ENCODE assay signal across 24 mouse cellular contexts in the genomic region with DNA sequence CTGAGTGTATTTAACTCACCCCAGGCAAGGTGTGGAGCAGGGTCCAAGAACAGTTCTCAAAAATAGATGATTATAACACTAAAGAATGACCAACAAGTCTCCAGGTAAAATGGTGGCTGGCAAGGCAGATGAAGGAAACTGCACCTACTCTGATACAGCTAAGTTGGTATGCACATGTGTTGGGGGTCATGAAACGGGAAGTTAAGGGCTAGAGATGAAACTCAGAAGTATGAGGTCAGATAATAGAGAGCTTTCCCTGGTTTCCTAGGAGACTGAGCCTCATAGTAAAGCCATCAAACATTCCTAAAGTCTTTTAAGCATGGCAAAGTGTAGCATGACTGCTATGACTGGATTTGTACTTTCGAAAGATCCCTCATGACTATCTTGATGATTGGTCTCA. TPM values are rescaled to one million over a fixed set of nuclear protein-coding genes. Genes with fewer than 3 reads are reported as not detected.
DNase-seq lines count a peak whose midpoint lies in the region; ATAC-seq and TF ChIP-seq lines count a peak whose summit lies in the region.
"Had no signal": no experiment of that assay in that cellular context is flagged by ENCODE, and none has a peak within 500 bp of the region (broad histone marks: within the 10 kb centered on the region; RNA-seq: fewer than 3 reads in every experiment).

No protein-coding gene starts in this region.

- ATAC-seq in Patski: peak; percentile 53
- peak; percentile 54; the same call in 1 of the 2 replicates for ATAC-seq in megakaryocyte progenitor cell, adult 5-6 weeks (replicated peaks; ENCODE audit: poor library complexity)
- no peak for ATAC-seq in stomach, postnatal 0 days (ENCODE audit: low FRiP score, low TSS enrichment)
- ATAC-seq in megakaryocyte, adult 5-6 weeks (ENCODE audit: poor library complexity, severe bottlenecking): no peak
- ATAC-seq: activated CD4-positive, CD25-positive, alpha-beta regulatory T cell, adult 4 months; CD4-positive, CD25-positive, alpha-beta regulatory T cell, adult 4 months had no signal

- CTCF ChIA-PET in Patski (lab: Charles Lee): interaction anchor here (1.7 to 2.5 kb wide), 3 partner anchors 11 to 29 kb away, joined by 7 to 10 read pairs (median 9); a partner anchor contains a TSS

- H3K27ac ChIP-seq in MEL (ENCODE audit: control insufficient read depth, low read depth, low read length): no peak overlapping the region
- no peak overlapping the region for H3K27ac ChIP-seq in stomach, postnatal 0 days (replicated peaks)
- no peak overlapping the region for H3K27ac ChIP-seq in cerebellum, adult 2 months (ENCODE audit: insufficient read depth, low read length)

- H3K4me2 ChIP-seq in stomach, postnatal 0 days (replicated peaks; ENCODE audit: low read depth): no peak overlapping the region

- H3K9me3 ChIP-seq in MEL (replicated peaks; ENCODE audit: insufficient read depth, low read length): no peaks in the 10 kb centered on the region
- no peaks in the 10 kb centered on the region for H3K9me3 ChIP-seq in stomach, postnatal 0 days (ENCODE audit: control insufficient read depth, low read length)
- H3K9me3 ChIP-seq: G1E had no signal

- WGBS in stomach, postnatal 0 days: 79% methylated on average over 2 of the region's 2 CpGs
- 91% methylated on average over 2 of the region's 2 CpGs for WGBS in cerebellum, adult 2 months

- in situ Hi-C loops in Patski (cut with MboI; ENCODE audit: low pct_unique_long_range_greater_than_20kb): no loop called here

- H3K36me3 ChIP-seq in MEL (ENCODE audit: control insufficient read depth in 1 of 2, insufficient read depth in 2 of 2, low read length in 2 of 2): peaks cover 0 to 10% of the 10 kb centered on the region in 2 experiments; a peak in 2 of 4 replicates
- no peaks in the 10 kb centered on the region for H3K36me3 ChIP-seq in stomach, postnatal 0 days (ENCODE audit: control insufficient read depth, insufficient read depth, low read length)
- H3K36me3 ChIP-seq: G1E had no signal

- POLR2A ChIA-PET in Patski (lab: Charles Lee): no interaction called here

- no peak overlapping the region for H3K4me3 ChIP-seq in MEL (ENCODE audit: control insufficient read depth in 1 of 2, insufficient read depth in 1 of 2, low read depth in 2 of 2, low read length in 2 of 2)
- no peak overlapping the region for H3K4me3 ChIP-seq in stomach, postnatal 0 days (ENCODE audit: low read depth, low read length)
- H3K4me3 ChIP-seq in cerebellum, adult 2 months (replicated peaks; ENCODE audit: insufficient read depth, low read depth, low read length): no peak overlapping the region

- no peaks in the 10 kb centered on the region for H3K79me2 ChIP-seq in MEL (ENCODE audit: control insufficient read depth, insufficient read depth, low read length, poor library complexity)

- no peak for TF ChIP-seq POLR2A in MEL (IDR thresholded peaks at IDR 0.05; ENCODE audit: control insufficient read depth in 1 of 2, insufficient read depth in 1 of 2, low read depth in 1 of 2, low read length in 2 of 2, poor library complexity in 1 of 2)
- no peak for TF ChIP-seq POLR2A in cerebellum, adult 2 months (IDR thresholded peaks at IDR 0.05; ENCODE audit: borderline replicate concordance, insufficient read depth, low read length)

- H3K4me1 ChIP-seq in MEL (ENCODE audit: control insufficient read depth in 1 of 2, insufficient read depth in 2 of 2, low read length in 2 of 2): peaks cover 0 to 11% of the 10 kb centered on the region in 2 experiments; a peak in 3 of 4 replicates
- no peaks in the 10 kb centered on the region for H3K4me1 ChIP-seq in stomach, postnatal 0 days (replicated peaks; ENCODE audit: control insufficient read depth, insufficient read depth)
- no peaks in the 10 kb centered on the region; the same call in 1 of the 2 replicates for H3K4me1 ChIP-seq in cerebellum, adult 2 months (ENCODE audit: control insufficient read depth, insufficient read depth, low read length)

- no peak for TF ChIP-seq RAD21 in MEL (IDR thresholded peaks at IDR 0.05; ENCODE audit: low read depth, low read length)

- TF ChIP-seq EP300 in MEL (IDR thresholded peaks at IDR 0.05; ENCODE audit: low read depth in 1 of 2, low read length in 2 of 2): no peak
- no peak for TF ChIP-seq EP300 in stomach, postnatal 0 days (optimal IDR thresholded peaks at IDR 0.05)

- TF ChIP-seq CTCF in MEL (IDR thresholded peaks at IDR 0.05 in 2 of 3, conservative IDR thresholded peaks at IDR 0.05 in 1 of 3; ENCODE audit: control insufficient read depth in 1 of 3, insufficient read depth in 1 of 3, low read depth in 2 of 3, low read length in 3 of 3, poor library complexity in 1 of 3, severe bottlenecking in 1 of 3) (no peak), Patski (IDR thresholded peaks at IDR 0.05) (no peak)
- TF ChIP-seq CTCF in stomach, postnatal 0 days (IDR thresholded peaks at IDR 0.05; ENCODE audit: low read depth): no peak
- no peak for TF ChIP-seq CTCF in cerebellum, adult 2 months (IDR thresholded peaks at IDR 0.05; ENCODE audit: borderline replicate concordance, insufficient read depth, low read depth, low read length)

- H3K9ac ChIP-seq in MEL (ENCODE audit: control insufficient read depth, low read depth, low read length, poor library complexity, severe bottlenecking): no peak overlapping the region
- no peak overlapping the region for H3K9ac ChIP-seq in stomach, postnatal 0 days (ENCODE audit: low read length)

- H3K27me3 ChIP-seq in MEL (ENCODE audit: control insufficient read depth in 1 of 2, insufficient read depth in 2 of 2, low read length in 2 of 2): no peaks in the 10 kb centered on the region
- no peaks in the 10 kb centered on the region for H3K27me3 ChIP-seq in Patski
- no peaks in the 10 kb centered on the region for H3K27me3 ChIP-seq in stomach, postnatal 0 days (ENCODE audit: control insufficient read depth, insufficient read depth, low read length)
- no peaks in the 10 kb centered on the region for H3K27me3 ChIP-seq in cerebellum, adult 2 months (ENCODE audit: control insufficient read depth, insufficient read depth, low read length)
- H3K27me3 ChIP-seq: CH12.LX had no signal

- peak; percentile 64 for DNase-seq in MEL (ENCODE audit: low read depth, low spot score)
- DNase-seq in Patski (ENCODE audit: low read depth, low spot score): no peak
- DNase-seq in stomach, postnatal 0 days (ENCODE audit: low spot score): no peak
- DNase-seq in cerebellum, adult 2 months: no peak
- DNase-seq: adrenal gland, adult 2 months; adrenal gland, adult 8-10 months; adrenal gland, postnatal 10 days; adrenal gland, postnatal 14 days; adrenal gland, postnatal 25 days; adrenal gland, postnatal 36 days; B cell, adult 2 months; cerebellum, adult 11 months; cerebellum, adult 11-12 months; cerebellum, adult 18-20 months; cerebellum, adult 8-10 months; cerebellum, adult 9-10 months had no signal

TF ChIP-seq in MEL, 35 proteins besides CTCF, POLR2A, EP300 and RAD21:
- TF ChIP-seq MAX (IDR thresholded peaks at IDR 0.05; ENCODE audit: low read length): no peak
- TF ChIP-seq ELF1 (IDR thresholded peaks at IDR 0.05; ENCODE audit: low read depth, low read length): no peak
- TF ChIP-seq UBTF (IDR thresholded peaks at IDR 0.05; ENCODE audit: borderline replicate concordance, insufficient read depth, low read depth, low read length): no peak
- no peak for TF ChIP-seq ZKSCAN1 (IDR thresholded peaks at IDR 0.05; ENCODE audit: low read depth, low read length)
- TF ChIP-seq MYC (IDR thresholded peaks at IDR 0.05; ENCODE audit: low read depth, low read length): peak; percentile 31; the same call in 1 of the 2 replicates
- TF ChIP-seq RCOR1 (IDR thresholded peaks at IDR 0.05; ENCODE audit: low read depth, low read length): no peak
- no peak for TF ChIP-seq MAZ (IDR thresholded peaks at IDR 0.05; ENCODE audit: low read depth, low read length)
- TF ChIP-seq ETS1 (IDR thresholded peaks at IDR 0.05; ENCODE audit: low read depth, low read length): peak; percentile 26; the same call in 1 of the 2 replicates
- no peak for TF ChIP-seq CHD2 (IDR thresholded peaks at IDR 0.05; ENCODE audit: low read length)

RNA-seq across cellular contexts. Expression of a gene that starts 2.4 kb away (rescaled TPM):
- not detected in 2 replicates for total RNA-seq in MEL (2012; rRNA removed)
- polyA plus RNA-seq in MEL (2012; ENCODE audit: insufficient read depth in 1 of 2, insufficient read length in 2 of 2, low read depth in 1 of 2, low replicate concordance in 2 of 2, missing spikeins in 1 of 2) (not detected), Patski (2021) (119 TPM)
- not detected in 2 replicates for total RNA-seq in megakaryocyte progenitor cell, adult 5-6 weeks (2015)
- total RNA-seq in megakaryocyte progenitor cell, adult 5-6 weeks (2017): not detected in 2 replicates
- 0.16 and 0.18 TPM in 2 replicates for polyA plus RNA-seq in stomach, postnatal 0 days (2015; fragmentation: Nextera tagmentation; extraction: Ambion mirVana)
- 1.1 and 2.6 TPM in 2 replicates for polyA plus RNA-seq in cerebellum, adult 2 months (2012; rRNA removed)
- not detected in 2 replicates for total RNA-seq in megakaryocyte, adult 5-6 weeks (2015)
- total RNA-seq in megakaryocyte, adult 5-6 weeks (2017): not detected in 2 replicates
- total RNA-seq: adrenal gland, postnatal 25 days; CH12.LX had no signal
- polyA plus RNA-seq: activated CD4-positive, CD25-positive, alpha-beta regulatory T cell, adult 4 months; adrenal gland, adult 2 months; C2C12; CD4-positive, CD25-positive, alpha-beta regulatory T cell, adult 4 months had no signal

RNA-seq across cellular contexts. Expression of a gene that starts 20.9 kb away (rescaled TPM):
- not detected in 2 replicates for total RNA-seq in MEL (2012; rRNA removed)
- polyA plus RNA-seq in MEL (2012; ENCODE audit: insufficient read depth in 1 of 2, insufficient read length in 2 of 2, low read depth in 1 of 2, low replicate concordance in 2 of 2, missing spikeins in 1 of 2) (not detected), Patski (2021) (13.6 TPM)
- total RNA-seq in megakaryocyte progenitor cell, adult 5-6 weeks (2015): not detected in 2 replicates
- not detected in 2 replicates for total RNA-seq in megakaryocyte progenitor cell, adult 5-6 weeks (2017)
- polyA plus RNA-seq in stomach, postnatal 0 days (2015; fragmentation: Nextera tagmentation; extraction: Ambion mirVana): not detected in 2 replicates
- polyA plus RNA-seq in cerebellum, adult 2 months (2012; rRNA removed): 0.33 and 0.46 TPM in 2 replicates
- not detected in 2 replicates for total RNA-seq in megakaryocyte, adult 5-6 weeks (2015)
- not detected in 2 replicates for total RNA-seq in megakaryocyte, adult 5-6 weeks (2017)
- total RNA-seq: adrenal gland, adult 18-20 months; adrenal gland, adult 2 months; adrenal gland, adult 8-10 months; adrenal gland, postnatal 10 days; adrenal gland, postnatal 14 days; adrenal gland, postnatal 25 days; adrenal gland, postnatal 36 days; CH12.LX; G1E had no signal
- polyA plus RNA-seq: activated CD4-positive, CD25-positive, alpha-beta regulatory T cell, adult 4 months; adrenal gland, adult 2 months; C2C12; CD4-positive, CD25-positive, alpha-beta regulatory T cell, adult 4 months had no signal

Comparison
In these comparisons a context has a peak if more than half of its experiments do, and no peak if none do; other contexts are left out.
1. ATAC-seq: peak in Patski (single experiment) and megakaryocyte progenitor cell, adult 5-6 weeks (single experiment); none in stomach, postnatal 0 days (single experiment) and megakaryocyte, adult 5-6 weeks (single experiment).
2. RNA of a gene that starts 2.4 kb away (polyA plus RNA-seq): 119 TPM in Patski (single experiment); 1.1 to 2.6 TPM in cerebellum, adult 2 months, 0.16 to 0.18 TPM in stomach, postnatal 0 days and not detected in MEL; every median in the first group is over 10 times any median in the second.
3. RNA of a gene that starts 20.9 kb away (polyA plus RNA-seq): 13.6 TPM in Patski (single experiment); 0.33 to 0.46 TPM in cerebellum, adult 2 months, not detected in MEL and not detected in stomach, postnatal 0 days; every median in the first group is over 10 times any median in the second.